Mouse (Mus musculus) urinary bladder, postnatal 4 days (tissue): ENCODE data around the gene Atxn7l1.

Experiments
- DNase-seq, 2 experiments: peaks; one replicate each; pipeline ENCODE4 v3.0.0; 2021 to 2022; ENCODE audit warnings: low spot score in 2 of 2

The Atxn7l1 gene

DNA sequence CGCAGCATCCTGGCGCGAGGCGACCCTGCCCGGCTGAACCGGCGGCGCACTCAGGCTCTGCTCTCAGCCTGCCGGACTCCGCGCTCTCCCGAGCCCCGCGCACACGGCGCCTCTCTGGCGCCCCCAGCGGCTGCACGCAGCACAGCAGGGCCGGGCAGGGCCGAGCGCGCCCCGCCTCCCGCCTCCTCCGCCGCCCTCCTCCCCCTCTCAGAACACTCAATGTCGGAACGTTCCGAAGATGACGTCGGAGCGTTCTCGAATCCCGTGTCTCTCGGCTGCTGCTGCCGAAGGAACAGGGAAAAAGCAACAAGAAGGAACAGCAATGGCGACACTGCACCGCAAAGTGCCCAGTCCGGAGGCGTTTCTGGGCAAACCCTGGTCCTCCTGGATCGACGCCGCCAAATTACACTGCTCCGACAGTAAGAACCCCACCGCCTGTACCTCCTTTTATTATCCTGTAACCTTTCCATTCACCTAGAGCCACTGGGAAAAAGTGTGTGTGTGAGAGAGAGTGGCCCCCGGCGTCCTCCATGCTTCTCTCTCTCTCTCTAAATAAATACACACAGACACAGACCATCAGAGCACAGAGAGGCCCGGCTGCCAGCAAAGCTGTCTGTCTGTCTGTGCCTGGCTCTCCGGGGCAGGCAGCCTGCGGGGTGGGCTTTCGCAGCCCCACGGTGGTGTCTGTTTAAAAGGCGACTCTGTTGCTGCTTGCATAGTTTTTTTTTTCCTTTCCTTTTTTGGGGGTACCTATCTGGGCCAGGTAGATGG lies at the start of gene Atxn7l1:
Gene Atxn7l1 (plus strand): TSS at position 197 of the 771 bp plus-strand sequence.
- DNase-seq: peak; percentile 86 to 90

DNA sequence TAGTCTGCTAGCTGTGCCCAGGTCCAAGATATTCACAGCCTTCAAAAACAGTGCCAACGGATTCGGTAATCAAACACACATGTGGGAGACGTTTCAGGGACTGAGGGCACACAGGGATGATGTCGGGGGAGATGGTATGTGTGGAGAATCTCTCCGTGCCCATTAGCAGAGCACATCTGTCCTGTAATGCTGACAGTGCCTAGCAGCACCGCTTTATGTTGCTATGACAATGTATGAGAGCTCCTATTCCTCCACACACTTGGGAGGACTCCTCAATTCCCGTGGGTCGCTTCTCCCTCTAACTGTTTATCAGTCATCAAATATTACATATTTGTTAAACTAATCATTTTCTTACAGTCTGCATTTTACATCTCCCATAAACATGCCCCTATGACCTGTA lies 45.9 kb upstream of the Atxn7l1 start:
- DNase-seq: no peak

DNA sequence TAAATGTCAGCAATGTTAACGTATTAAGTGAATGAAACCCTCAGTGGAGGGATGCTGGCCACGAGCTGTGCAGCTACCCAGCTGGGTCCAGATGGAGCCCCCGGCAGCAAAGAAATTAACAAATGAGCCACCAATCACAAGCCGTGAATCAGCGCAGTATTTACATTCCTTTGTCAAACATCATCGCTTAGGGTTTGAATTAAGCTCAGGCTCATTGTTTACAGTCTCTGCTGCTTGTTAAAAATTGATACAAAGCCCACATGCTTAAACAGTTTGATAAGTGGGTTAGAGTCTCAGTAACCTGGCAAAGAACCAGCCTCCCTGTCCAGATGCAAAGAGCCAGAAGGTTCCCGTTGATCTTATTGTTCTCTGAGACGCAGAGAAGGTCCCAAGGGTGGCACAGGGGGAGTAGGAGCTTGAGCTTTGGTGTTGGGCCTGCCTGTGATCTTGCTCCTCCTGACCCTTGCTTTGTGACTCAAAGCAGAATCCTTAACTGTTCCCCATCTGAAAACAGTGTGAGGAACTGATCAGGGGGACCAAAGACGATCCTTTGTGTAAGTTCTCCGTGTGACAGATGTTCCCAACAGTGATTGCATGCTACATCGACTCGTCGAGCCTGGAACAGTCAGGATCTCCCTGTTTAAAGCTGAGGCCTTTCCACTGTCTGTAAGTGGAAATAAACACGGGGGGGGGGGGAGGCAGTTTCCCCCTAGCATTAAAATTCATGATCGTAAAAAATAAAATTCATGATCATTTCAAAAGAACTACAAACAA lies 45.0 kb upstream of the Atxn7l1 start:
- DNase-seq: no peak

DNA sequence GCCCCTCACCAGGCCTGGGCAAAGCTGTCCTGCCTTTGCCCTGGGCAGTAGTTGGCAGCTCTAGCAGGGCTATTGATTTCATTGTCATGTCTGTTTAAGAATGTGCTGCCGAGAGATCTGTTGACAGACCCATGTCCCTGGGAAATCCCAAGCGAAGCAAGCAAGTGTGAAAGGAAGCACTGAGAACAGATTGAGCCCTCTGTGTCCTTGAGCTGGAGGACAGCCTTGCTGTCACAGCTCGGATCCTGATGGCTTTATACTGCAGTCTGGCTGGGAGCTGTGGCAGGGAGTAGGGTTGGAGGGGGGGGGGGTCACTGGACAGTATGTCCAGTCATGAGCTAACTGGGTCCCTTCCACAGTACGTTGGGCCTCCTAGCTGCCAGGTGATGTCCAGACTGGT lies 41.8 kb upstream of the Atxn7l1 start:
- no peak for DNase-seq

DNA sequence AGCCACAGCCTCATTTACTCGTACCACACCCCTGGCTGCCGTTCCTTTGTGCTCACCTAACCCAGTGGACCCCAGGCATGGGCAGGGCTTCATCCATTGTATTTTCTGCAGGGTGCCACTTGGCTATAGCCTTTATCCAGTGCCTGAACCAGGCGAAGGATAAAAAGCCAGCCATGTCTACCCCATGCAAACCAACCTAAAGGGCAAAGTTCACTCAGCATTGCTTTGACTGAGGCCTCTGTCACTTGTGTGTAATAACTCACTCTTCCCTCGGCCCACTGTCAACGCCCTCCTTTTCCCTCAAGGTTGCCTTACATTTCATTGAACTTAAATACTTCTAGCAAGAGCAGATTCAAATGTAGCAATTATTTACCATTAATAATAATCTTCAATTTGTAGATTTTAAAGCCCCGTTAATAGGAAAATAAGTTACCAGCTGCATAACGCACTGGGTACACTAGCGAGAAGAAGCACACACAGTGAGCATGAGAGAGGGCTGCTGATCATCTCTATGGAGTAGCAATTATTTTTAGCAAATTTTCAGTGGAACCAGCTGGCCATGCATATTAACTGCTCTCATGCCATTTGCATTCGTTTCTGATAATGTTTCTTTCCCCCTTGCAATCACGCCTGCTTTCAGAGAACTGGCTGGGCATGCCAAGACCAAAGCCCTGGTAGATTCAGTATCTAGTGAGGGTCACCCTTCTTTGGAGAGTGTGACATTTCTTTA lies 40.9 kb upstream of the Atxn7l1 start:
- DNase-seq: no peak

DNA sequence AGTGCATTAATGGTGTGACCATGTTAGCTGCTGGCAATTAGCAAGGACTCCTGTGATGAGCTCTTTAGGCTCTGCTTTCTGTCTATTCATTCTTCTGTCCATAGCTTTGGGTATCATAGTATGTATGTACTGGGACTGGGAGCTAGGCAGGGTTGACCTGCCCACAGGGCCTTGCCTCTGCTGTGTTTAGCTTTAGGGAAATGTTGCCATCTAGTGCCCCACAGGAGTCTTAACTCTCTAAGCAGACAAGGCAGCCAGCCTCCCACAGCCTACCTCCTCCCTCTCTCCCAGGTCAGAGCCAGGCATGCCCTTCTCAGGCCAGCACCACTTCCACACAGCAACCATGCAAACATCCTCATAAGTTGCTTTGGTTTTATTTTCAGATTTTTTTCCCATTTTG lies 38.0 kb upstream of the Atxn7l1 start:
- DNase-seq: no peak

DNA sequence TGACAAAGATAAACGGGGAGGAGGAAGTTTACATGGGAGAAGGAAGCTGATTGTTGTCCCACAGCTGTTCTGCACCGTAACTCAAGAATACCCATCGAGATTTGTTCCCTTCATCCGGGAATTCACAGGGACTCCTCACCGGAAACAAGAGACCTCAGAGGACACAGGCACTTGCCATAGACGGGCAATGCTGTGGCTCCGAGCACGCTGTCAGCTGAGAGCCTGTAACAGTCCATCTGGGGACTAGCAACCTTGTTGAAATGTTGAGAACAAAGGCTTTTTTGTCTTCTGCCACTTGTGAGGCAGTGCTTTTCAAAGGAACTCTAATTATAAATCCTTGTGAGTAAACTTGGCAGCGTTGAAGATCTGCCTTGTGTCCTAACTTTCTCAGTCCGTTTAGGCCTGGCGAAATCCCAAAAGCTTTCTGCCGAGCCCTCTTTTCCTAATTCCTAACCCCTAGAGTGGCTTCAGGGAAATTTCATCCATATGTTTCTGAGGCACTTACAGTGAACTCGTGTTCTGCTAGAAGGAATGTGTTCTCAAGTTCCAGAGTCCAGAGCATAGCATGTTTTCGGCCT lies 36.5 kb upstream of the Atxn7l1 start:
- DNase-seq: peak in 1 of 2 experiments; percentile 28

- DNase-seq: no peak
Measured at GRCm38 (mm10) chr12:33118624-33119301, 28.7 kb upstream of the Atxn7l1 start.

GRCm38 (mm10) chr12:33125594-33126227 lies 21.8 kb upstream of the Atxn7l1 start:
- no peak for DNase-seq

- no peak for DNase-seq
Measured at GRCm38 (mm10) chr12:33126243-33126642, 21.2 kb upstream of the Atxn7l1 start.

DNA sequence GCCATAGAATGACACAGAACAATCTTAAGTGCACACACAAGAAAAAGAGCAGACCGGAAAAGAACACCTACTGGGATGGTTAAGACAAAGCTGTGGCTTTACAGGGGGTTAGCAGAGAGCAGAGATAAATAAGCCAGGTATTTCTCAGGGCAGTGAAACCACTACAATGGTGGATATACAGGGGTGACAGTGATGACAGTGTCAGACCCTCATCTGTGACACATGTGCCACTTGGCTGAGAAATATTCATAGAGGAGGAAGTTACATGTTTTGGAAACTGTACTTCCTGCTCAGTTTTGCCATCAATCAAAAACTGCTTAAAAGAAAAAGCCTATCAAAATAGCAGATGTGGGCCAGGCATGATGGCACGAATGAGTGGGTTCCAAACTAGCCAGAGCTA lies 19.4 kb upstream of the Atxn7l1 start:
- DNase-seq: no peak

GRCm38 (mm10) chr12:33128702-33129101 lies 18.8 kb upstream of the Atxn7l1 start:
- no peak for DNase-seq

GRCm38 (mm10) chr12:33129410-33129809 lies 18.1 kb upstream of the Atxn7l1 start:
- no peak for DNase-seq

GRCm38 (mm10) chr12:33130401-33130800 lies 17.1 kb upstream of the Atxn7l1 start:
- no peak for DNase-seq

DNA sequence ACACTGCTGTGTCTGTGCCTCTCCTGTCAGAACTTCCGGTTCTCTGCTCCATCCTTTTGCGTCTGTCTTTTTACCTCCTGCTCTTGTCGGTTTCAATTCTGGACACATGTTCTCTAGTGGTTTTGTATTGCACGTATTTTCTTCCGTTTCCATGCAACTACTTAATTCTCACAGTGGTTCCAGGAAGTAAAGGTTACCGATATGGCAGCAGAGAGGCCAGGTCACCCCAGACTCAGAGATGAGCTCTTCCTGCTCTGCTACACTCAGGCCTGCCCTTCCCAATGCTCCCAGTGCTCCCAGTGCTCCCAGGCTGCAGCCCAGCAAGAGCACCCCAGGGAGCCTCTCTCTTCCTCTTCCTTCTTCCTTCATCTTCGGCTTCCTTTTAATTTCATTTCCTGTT lies 15.7 kb upstream of the Atxn7l1 start:
- no peak for DNase-seq

- DNase-seq: no peak
Measured at GRCm38 (mm10) chr12:33137857-33138256, 9.6 kb upstream of the Atxn7l1 start.

GRCm38 (mm10) chr12:33139083-33139482 lies 8.4 kb upstream of the Atxn7l1 start:
- no peak for DNase-seq

GRCm38 (mm10) chr12:33144456-33144855 lies 3.0 kb upstream of the Atxn7l1 start:
- no peak for DNase-seq

DNA sequence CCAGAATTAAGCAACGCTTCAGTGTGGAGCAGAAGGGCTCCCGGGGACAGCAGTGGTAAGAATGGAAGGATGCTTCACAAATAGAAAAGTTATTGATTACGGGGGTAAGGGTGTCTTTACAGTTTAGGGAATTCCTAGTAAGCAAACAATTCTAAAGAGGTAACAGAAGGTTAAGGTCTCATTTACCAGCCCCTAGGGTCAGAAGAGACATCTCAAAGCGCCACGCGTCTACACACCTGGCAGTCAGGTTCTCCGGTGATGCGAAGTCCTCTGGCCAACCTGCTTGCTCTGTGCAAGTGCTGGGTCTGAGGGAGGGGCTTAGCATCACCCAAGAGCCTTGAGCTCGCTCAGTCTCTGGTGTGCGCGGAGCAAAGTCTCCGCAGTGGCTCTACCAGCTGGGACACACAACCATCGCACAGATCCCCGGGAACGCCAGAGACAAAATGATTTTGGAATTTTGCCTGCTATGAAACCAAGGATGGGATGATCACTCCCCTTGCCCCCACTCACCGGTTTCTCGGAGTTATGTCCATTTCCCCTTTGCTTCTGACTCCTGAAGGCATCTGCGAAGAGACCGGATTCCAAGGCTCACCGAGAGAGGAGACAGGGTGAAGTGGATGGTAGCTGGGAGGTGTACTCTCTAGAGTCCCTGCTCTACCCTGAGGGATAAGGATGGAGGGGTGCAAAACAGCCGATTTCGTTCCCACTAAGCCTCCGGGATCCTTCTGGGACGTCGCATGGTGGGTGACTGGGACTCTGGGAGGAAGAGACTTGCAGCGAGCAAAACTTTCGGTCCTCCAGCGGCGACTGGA lies 665 bp upstream of the Atxn7l1 start:
- DNase-seq: no peak

DNA sequence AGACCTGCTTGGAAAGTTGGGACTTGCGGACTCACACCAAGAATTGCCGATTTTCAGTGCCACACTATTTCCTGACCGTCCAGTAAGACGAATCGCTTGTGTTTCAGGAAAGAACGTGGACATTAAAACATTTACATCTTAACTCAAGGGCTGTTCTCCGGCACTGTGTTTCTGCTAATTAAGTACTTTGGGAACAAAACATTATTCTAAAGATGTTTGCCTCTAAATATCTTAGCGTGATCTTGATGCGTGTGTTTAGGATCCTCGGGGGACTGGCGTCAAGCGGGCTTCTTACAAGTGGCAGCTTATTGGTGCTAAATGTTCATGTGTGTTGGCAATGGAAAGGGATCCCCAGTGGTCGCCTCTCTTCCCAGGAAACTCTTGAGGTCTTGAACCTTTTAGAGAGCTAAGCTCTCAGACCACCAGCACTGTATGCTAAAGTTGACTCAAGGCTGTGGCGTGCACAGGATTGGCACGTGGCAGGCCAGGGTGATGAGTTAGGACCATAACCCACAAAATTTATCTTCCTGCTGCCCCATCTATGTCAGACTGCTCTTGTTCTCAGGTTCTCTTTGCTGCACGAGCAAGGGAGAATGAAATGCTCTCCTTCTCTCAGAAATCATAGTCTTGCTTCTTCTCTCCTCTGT lies 2.2 kb downstream of the Atxn7l1 start:
- no peak for DNase-seq
